Mouse (Mus musculus) forebrain, embryonic 11.5 days (tissue): Measurements from ENCODE around the gene Lzts3. TPM values are rescaled to one million over a fixed set of nuclear protein-coding genes. Genes with fewer than 3 reads are reported as not detected.

Experiments used
- ATAC-seq: fragments of 200-750 bp; cut with Nextera tagmentation; replicated peaks from 2 replicates; pipeline ENCODE4 v1.8.0; 2017; ENCODE audit warnings: moderate TSS enrichment; ENCODE audit not compliant: low FRiP score
- DNase-seq: peaks from one replicate; pipeline ENCODE4 v3.0.0-alpha.2; 2017; ENCODE audit warnings: low spot score
- H3K27ac ChIP-seq: fragments of 300-500 bp; sonication (generic); 2 replicates; pipeline ENCODE4 v1.5.1; 2014; ENCODE audit warnings: low read depth, low read length
- H3K27me3 ChIP-seq: fragments of 300-500 bp; sonication (generic); 2 replicates; pipeline ENCODE4 v1.6.1; 2014; ENCODE audit warnings: mild to moderate bottlenecking, low read length, mixed read lengths; ENCODE audit not compliant: control insufficient read depth, insufficient read depth
- H3K36me3 ChIP-seq: fragments of 300-500 bp; sonication (generic); 2 replicates; pipeline ENCODE4 v1.6.1; 2014; ENCODE audit warnings: mild to moderate bottlenecking, low read length, moderate library complexity, mixed read lengths; ENCODE audit not compliant: control insufficient read depth, insufficient read depth
- H3K4me1 ChIP-seq: fragments of 300-500 bp; sonication (generic); replicated peaks from 2 replicates; pipeline ENCODE4 v1.6.1; 2014; ENCODE audit warnings: low read length, mixed read lengths; ENCODE audit not compliant: control insufficient read depth, insufficient read depth
- H3K4me2 ChIP-seq: fragments of 300-500 bp; sonication (generic); 2 replicates; pipeline ENCODE4 v1.6.1; 2014; ENCODE audit warnings: low read depth, mild to moderate bottlenecking, low read length, moderate library complexity, mixed read lengths; ENCODE audit not compliant: severe bottlenecking
- H3K4me3 ChIP-seq: fragments of 300-500 bp; sonication (generic); 2 replicates; pipeline ENCODE4 v1.5.1; 2014; ENCODE audit warnings: low read depth, low read length
- H3K9ac ChIP-seq: fragments of 300-500 bp; sonication (generic); 2 replicates; pipeline ENCODE4 v1.6.1; 2014; ENCODE audit warnings: low read length
- H3K9me3 ChIP-seq: fragments of 300-500 bp; sonication (generic); 2 replicates; pipeline ENCODE4 v1.6.1; 2016; ENCODE audit warnings: low read length, mixed read lengths; ENCODE audit not compliant: control insufficient read depth
- WGBS: fragments of 180-500 bp; shearing (Covaris S2); extraction: QIAGEN DNeasy Blood & Tissue Kit; methylation state at CpG from one replicate; pipeline ENCODE4 v1.1.7; 2014; 5-methylcytosine and 5-hydroxymethylcytosine counted together
- polyA plus RNA-seq: library from polyadenylated mRNA; unstranded; fragments of >200 nt; fragmentation: Nextera tagmentation; extraction: Ambion mirVana; gene quantifications from 2 replicates; pipeline ENCODE4 v1.2.1, GENCODE M21; 2014

The Lzts3 gene
- polyA plus RNA-seq = 1.6 and 1.7 TPM in 2 replicates

- peak; percentile 96 for ATAC-seq
- Histone ChIP-seq H3K4me1 (peaks cover 6% of the 10 kb centered on the region; the same call in 1 of the 2 replicates), H3K4me3 (peak within 1 kb of the TSS; percentile 66), H3K9ac (peak within 1 kb of the TSS; percentile 75), H3K27me3 (peaks cover 6% of the 10 kb centered on the region; the same call in 1 of the 2 replicates), H3K9me3 (no peaks in the 10 kb centered on the region), H3K4me2 (peak within 1 kb of the TSS; percentile 97), H3K36me3 (no peaks in the 10 kb centered on the region), H3K27ac (0 out of 2 replicates have a peak within 1 kb of the TSS, but pooled peaks have one; percentile 12)
- WGBS = 4% methylated on average over 26 of the region's 40 CpGs
- peak; percentile 97 for DNase-seq
Measured at GRCm38 (mm10) chr2:130642684-130643369, at the start of gene Lzts3. TSS of gene Lzts3 (minus strand) at chr2:130642803.

GRCm38 (mm10) chr2:130689011-130689410 is 46.4 kb upstream of the Lzts3 start:
- WGBS = 73% methylated on average over 2 of the region's 2 CpGs
- no peak overlapping the region for H3K27ac ChIP-seq

GRCm38 (mm10) chr2:130685426-130685825 is 42.8 kb upstream of the Lzts3 start:
- H3K27ac ChIP-seq = no peak overlapping the region
- DNase-seq (no peak), ATAC-seq (no peak)
- H3K36me3 ChIP-seq = peaks cover under 1% of the 10 kb centered on the region; the same call in 1 of the 2 replicates
- H3K4me2 ChIP-seq = no peak overlapping the region
- no peaks in the 10 kb centered on the region for H3K27me3 ChIP-seq
- H3K9ac ChIP-seq = no peak overlapping the region
- WGBS = 88% methylated on average over 9 of the region's 9 CpGs
- H3K9me3 ChIP-seq = no peaks in the 10 kb centered on the region
- H3K4me1 ChIP-seq = no peaks in the 10 kb centered on the region
- no peak overlapping the region for H3K4me3 ChIP-seq

More at GRCm38 (mm10) chr2:130689011-130689410, 46.4 kb upstream of the Lzts3 start:
- Histone ChIP-seq H3K9ac (no peak overlapping the region), H3K4me1 (no peaks in the 10 kb centered on the region), H3K4me3 (no peak overlapping the region), H3K9me3 (no peaks in the 10 kb centered on the region), H3K27me3 (no peaks in the 10 kb centered on the region), H3K36me3 (no peaks in the 10 kb centered on the region), H3K4me2 (no peak overlapping the region)
- ATAC-seq (no peak), DNase-seq (no peak)

GRCm38 (mm10) chr2:130681531-130681930 is 38.9 kb upstream of the Lzts3 start:
- ATAC-seq (no peak), DNase-seq (no peak)
- Histone ChIP-seq H3K27ac (no peak overlapping the region), H3K9ac (no peak overlapping the region), H3K9me3 (no peaks in the 10 kb centered on the region), H3K4me3 (no peak overlapping the region), H3K36me3 (peaks cover 12% of the 10 kb centered on the region; the same call in 1 of the 2 replicates), H3K4me2 (no peak overlapping the region), H3K27me3 (no peaks in the 10 kb centered on the region), H3K4me1 (no peaks in the 10 kb centered on the region)
- WGBS = 83% methylated on average over 3 of the region's 3 CpGs

DNA sequence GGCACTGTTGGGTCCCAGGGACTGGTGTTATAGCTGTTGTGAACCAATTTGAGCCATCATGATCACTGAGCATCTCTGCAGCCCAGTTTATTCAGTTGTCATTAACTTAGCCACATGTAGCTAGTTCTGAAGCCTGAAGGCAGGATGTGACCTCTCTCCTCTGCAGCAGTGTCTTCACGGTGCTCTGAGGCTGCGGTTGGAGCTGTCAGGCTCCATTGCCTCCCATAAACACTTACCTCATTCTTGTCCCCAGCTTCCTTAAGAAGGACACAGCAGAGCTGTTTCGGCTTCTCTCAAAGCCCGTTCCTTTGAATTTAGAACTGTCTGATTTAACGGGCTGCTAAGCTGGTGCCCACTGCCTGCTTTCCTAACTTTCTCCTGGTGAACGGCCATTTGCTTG is 37.3 kb upstream of the Lzts3 start:
- no peaks in the 10 kb centered on the region for H3K27me3 ChIP-seq
- H3K36me3 ChIP-seq = peaks cover 12% of the 10 kb centered on the region; the same call in 1 of the 2 replicates
- no peaks in the 10 kb centered on the region for H3K9me3 ChIP-seq
- no peak overlapping the region for H3K4me3 ChIP-seq
- no peak overlapping the region for H3K27ac ChIP-seq
- ATAC-seq = no peak
- no peak overlapping the region for H3K4me2 ChIP-seq
- H3K9ac ChIP-seq = no peak overlapping the region
- no peaks in the 10 kb centered on the region for H3K4me1 ChIP-seq
- DNase-seq = no peak
- 93% methylated on average over 6 of the region's 6 CpGs for WGBS

DNA sequence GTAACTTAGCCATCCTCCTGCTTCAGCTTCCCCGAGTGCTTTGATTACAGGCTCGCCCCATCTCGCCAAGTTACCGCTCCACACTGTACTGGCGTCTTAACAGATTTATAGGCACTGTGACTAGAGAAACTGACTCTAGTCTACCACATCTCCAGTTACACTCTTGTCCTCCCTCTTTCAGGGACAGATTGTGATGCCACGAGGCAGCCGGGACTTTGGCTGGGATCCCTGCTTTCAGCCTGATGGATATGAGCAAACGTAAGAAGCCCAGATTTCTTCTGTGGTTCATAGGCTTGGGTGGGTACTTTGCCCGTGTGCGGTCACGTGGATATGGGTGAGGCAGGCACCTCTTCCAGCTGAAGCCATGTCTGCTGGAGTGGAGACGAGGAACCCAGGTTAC is 36.6 kb upstream of the Lzts3 start:
- H3K4me2 ChIP-seq = no peak overlapping the region
- no peaks in the 10 kb centered on the region for H3K4me1 ChIP-seq
- no peaks in the 10 kb centered on the region for H3K27me3 ChIP-seq
- H3K9ac ChIP-seq = no peak overlapping the region
- DNase-seq (no peak), ATAC-seq (no peak)
- H3K4me3 ChIP-seq = no peak overlapping the region
- no peaks in the 10 kb centered on the region for H3K9me3 ChIP-seq
- 97% methylated on average over 12 of the region's 12 CpGs for WGBS
- H3K36me3 ChIP-seq = peaks cover 16% of the 10 kb centered on the region; the same call in 1 of the 2 replicates
- no peak overlapping the region for H3K27ac ChIP-seq

DNA sequence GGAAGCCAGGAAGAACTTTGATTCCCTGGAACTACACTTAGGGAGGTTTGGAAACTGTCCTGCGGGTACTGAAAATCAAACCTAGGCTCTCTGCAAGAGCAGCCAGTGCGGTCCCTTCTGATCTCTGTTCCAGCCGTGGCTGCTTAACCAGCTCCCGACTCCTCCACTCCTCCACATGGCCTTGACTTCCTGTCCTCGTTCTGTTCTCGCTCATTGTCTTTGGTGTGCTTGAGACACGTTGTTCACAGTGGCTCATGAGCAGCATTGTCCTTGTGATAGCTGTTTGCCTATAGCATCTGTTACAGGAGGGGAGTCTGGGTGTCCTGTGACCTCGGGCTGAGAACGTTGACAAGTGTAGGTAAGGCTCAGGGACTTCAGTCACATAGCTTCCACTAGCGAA is 34.6 kb upstream of the Lzts3 start:
- no peaks in the 10 kb centered on the region for H3K27me3 ChIP-seq
- H3K4me1 ChIP-seq = no peaks in the 10 kb centered on the region
- 93% methylated on average over 10 of the region's 10 CpGs for WGBS
- peaks cover 24% of the 10 kb centered on the region; the same call in 1 of the 2 replicates for H3K36me3 ChIP-seq
- DNase-seq (no peak), ATAC-seq (no peak)
- H3K4me2 ChIP-seq = no peak overlapping the region
- no peak overlapping the region for H3K9ac ChIP-seq
- no peak overlapping the region for H3K27ac ChIP-seq
- no peak overlapping the region for H3K4me3 ChIP-seq
- no peaks in the 10 kb centered on the region for H3K9me3 ChIP-seq

GRCm38 (mm10) chr2:130667559-130667958 is 25.0 kb upstream of the Lzts3 start, which contains the start of gene Itpa:
TSS of gene Itpa (plus strand) at chr2:130667610.
- under 1% methylated on average over 31 of the region's 31 CpGs for WGBS

More at GRCm38 (mm10) chr2:130667559-130667958, 25.0 kb upstream of the Lzts3 start, which contains the start of gene Itpa:
- H3K4me3 ChIP-seq = peak within 1 kb of the TSS; percentile 72
- H3K27ac ChIP-seq = peak within 1 kb of the TSS; percentile 79
- H3K9me3 ChIP-seq = no peaks in the 10 kb centered on the region
- ATAC-seq = peak; percentile 68
- peak; percentile 93 for DNase-seq
- H3K9ac ChIP-seq = peak within 1 kb of the TSS; percentile 75
- peak within 1 kb of the TSS; percentile 89 for H3K4me2 ChIP-seq
- H3K27me3 ChIP-seq = no peaks in the 10 kb centered on the region
- H3K36me3 ChIP-seq = peaks cover 3% of the 10 kb centered on the region; the same call in 1 of the 2 replicates
- H3K4me1 ChIP-seq = peaks cover 10% of the 10 kb centered on the region
